Mouse (Mus musculus) telencephalon, adult 2 months (tissue): ENCODE measurements around the gene Zbtb8b.

Experiments used
- DNase-seq: peaks from one replicate; pipeline ENCODE4 v3.0.0-alpha.2; 2011; ENCODE audit warnings: low read depth, low spot score

Gene Zbtb8b

DNA sequence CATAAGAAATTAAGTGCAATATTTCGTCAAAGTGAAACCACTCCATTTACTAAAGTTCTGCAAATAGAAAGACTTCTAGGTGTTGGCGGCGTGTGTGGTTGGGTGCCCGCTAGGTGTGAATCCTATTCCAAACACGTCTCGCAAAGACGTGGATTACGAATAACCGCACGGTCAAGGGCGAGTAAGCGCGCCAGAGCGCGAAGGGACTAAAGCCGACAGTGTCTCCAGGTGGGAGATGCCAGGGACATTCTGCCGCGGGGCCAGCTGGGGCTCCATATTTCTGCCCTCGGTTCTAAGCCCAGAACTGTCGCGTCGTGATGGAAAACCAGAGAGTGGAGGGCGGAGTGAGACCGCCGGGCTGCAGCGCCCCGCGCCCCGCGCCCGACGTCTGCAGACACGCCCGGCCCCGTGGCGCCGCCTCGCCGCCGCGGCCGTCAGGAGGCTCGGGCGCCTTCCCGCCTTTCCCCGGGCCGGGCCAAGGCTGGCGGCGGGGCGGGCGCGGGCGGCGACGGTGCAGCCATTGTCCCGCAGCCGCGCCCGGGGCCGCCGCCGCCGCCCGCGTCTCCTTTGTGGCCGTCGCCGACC, 63.6 kb downstream of the Zbtb8b start:
- DNase-seq, result no peak

GRCm38 (mm10) chr4:129375821-129376220, 64.8 kb downstream of the Zbtb8b start:
- DNase-seq, result no peak
